Mouse (Mus musculus) thymus, adult 2 months (tissue): Measurements from ENCODE around the gene Gm49340.

Source experiments
- CTCF ChIP-seq: fragments of 200-500 bp; IDR thresholded peaks from 2 replicates; pipeline ENCODE4 v1.5.1; 2012; ENCODE audit warnings: mild to moderate bottlenecking, control low read depth, low read length, moderate library complexity, borderline replicate concordance; ENCODE audit not compliant: control insufficient read depth, poor library complexity, insufficient read depth; ENCODE audit errors: extremely low read depth
- POLR2A ChIP-seq: fragments of 200-500 bp; IDR thresholded peaks from 2 replicates; pipeline ENCODE4 v1.6.1; 2012; ENCODE audit warnings: mild to moderate bottlenecking, low read length, control low read depth, moderate library complexity; ENCODE audit not compliant: control insufficient read depth, poor library complexity, insufficient read depth; ENCODE audit errors: extremely low read depth

DNA sequence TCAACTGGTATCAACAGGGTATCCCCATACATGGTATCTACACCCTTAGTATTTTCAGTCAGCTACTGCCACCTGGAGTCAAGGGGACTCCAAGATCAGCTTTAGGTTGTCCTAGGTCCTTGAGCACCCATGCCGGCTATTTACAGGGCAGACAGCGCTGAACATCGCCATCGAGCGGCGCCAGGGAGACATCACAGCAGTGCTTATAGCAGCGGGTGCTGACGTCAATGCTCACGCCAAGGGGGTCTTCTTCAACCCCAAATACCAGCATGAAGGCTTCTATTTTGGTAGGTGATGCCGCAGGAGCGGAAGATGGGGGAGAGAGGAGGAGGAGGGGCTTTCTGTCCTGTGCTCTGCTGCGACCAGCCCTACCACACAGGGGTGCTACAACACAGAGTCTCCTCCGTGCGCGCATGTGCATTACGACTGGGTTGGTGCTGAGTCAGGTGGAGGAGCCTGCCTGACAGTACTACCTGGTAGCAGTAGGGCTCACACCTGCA, 48.0 kb upstream of the Gm49340 start:
- TF ChIP-seq CTCF (no peak), POLR2A (no peak)
